Comparison of ENCODE assay signal across 24 mouse cellular contexts in genomic region chr5:134973081-134973480, GRCm38 (mm10). TPM values are rescaled to one million over a fixed set of nuclear protein-coding genes. Genes with fewer than 3 reads are reported as not detected.
"Had no signal": no experiment of that assay in that cellular context is flagged by ENCODE, and none has a peak within 500 bp of the region (broad histone marks: within the 10 kb centered on the region; RNA-seq: fewer than 3 reads in every experiment).

No protein-coding gene starts in this region.

- H3K27ac ChIP-seq: limb, embryonic 12.5 days; limb, embryonic 15.5 days; liver, embryonic 14.5 days; macrophage; midbrain, embryonic 12.5 days; midbrain, embryonic 15.5 days; neural tube, embryonic 12.5 days; neural tube, embryonic 15.5 days had no signal

- H3K27me3 ChIP-seq: limb, embryonic 15.5 days; midbrain, embryonic 12.5 days; neural tube, embryonic 12.5 days; neural tube, embryonic 15.5 days had no signal

- ATAC-seq: liver, postnatal 0 days; midbrain, embryonic 15.5 days had no signal

- H3K4me2 ChIP-seq: limb, embryonic 12.5 days; limb, embryonic 15.5 days; liver, embryonic 11.5 days; midbrain, embryonic 12.5 days; midbrain, embryonic 15.5 days; neural tube, embryonic 12.5 days; neural tube, embryonic 15.5 days had no signal

- H3K4me3 ChIP-seq: limb, embryonic 12.5 days; limb, embryonic 15.5 days; midbrain, embryonic 12.5 days; midbrain, embryonic 15.5 days; neural tube, embryonic 12.5 days; neural tube, embryonic 15.5 days had no signal

- H3K9ac ChIP-seq: limb, embryonic 12.5 days; limb, embryonic 15.5 days; liver, embryonic 14.5 days; liver, postnatal 0 days; midbrain, embryonic 12.5 days; midbrain, embryonic 15.5 days; neural tube, embryonic 12.5 days; neural tube, embryonic 15.5 days had no signal

- H3K36me3 ChIP-seq: limb, embryonic 12.5 days; limb, embryonic 15.5 days; midbrain, embryonic 12.5 days; midbrain, embryonic 15.5 days; neural tube, embryonic 12.5 days; neural tube, embryonic 15.5 days had no signal

- DNase-seq: kidney, adult 18-20 months; kidney, adult 9 months; kidney, postnatal 14 days; kidney, postnatal 4 days; left cerebral cortex, postnatal 4 days; liver, postnatal 0 days; lung, postnatal 14 days; right cerebral cortex, adult 18-20 months; right cerebral cortex, postnatal 14 days; thymus, postnatal 25 days had no signal

- H3K9me3 ChIP-seq: limb, embryonic 12.5 days; limb, embryonic 15.5 days; midbrain, embryonic 12.5 days; midbrain, embryonic 15.5 days; neural tube, embryonic 12.5 days; neural tube, embryonic 15.5 days had no signal

- H3K4me1 ChIP-seq: limb, embryonic 12.5 days; limb, embryonic 15.5 days; midbrain, embryonic 12.5 days; midbrain, embryonic 15.5 days; neural tube, embryonic 12.5 days; neural tube, embryonic 15.5 days had no signal

RNA-seq across cellular contexts. Expression of gene Cldn3, which starts 12.9 kb away (rescaled TPM):
- total RNA-seq: megakaryocyte, adult 5-6 weeks had no signal
- polyA plus RNA-seq: macrophage had no signal

RNA-seq across cellular contexts. Expression of gene Cldn4, which starts 26.3 kb away (rescaled TPM):
- total RNA-seq: layer of hippocampus, adult 18-20 months; layer of hippocampus, postnatal 14 days; left cerebral cortex, adult 8-10 months; left cerebral cortex, postnatal 14 days; megakaryocyte, adult 5-6 weeks had no signal
- polyA plus RNA-seq: macrophage; midbrain, embryonic 15.5 days had no signal
